In the genomic region with DNA sequence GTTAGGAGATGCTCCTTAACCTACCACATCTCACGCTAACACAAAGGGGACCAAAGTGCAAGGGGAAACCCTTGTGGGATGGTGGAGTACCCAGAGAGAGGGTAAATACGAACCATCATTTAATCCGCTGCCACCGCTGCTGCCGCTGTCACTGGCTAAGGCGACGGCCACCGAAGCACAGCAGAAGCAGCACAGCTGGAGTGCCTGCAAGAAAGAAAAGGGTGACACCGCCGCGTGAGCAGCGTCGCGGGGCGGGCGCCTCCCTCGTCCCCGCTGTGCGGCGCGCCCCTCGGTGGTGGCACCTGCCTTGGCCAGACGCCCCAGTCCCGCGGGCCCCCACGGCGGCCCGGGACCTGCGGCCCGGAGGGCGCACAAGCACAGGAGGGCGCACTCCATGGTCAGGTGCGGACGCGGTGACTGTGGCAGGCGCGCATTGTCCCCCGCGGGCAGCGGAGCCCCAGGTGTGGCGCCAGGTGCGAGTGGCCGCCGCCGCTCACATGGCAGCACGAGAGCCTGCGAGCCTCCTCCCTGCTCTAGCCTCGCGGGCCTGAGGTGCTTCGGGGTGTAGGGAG, we compare ENCODE assay signal across 9 mouse cellular contexts. TPM values are rescaled to one million over a fixed set of nuclear protein-coding genes. Genes with fewer than 3 reads are reported as not detected.
DNase-seq lines count a peak whose midpoint lies in the region; ATAC-seq and TF ChIP-seq lines count a peak whose summit lies in the region.
"Had no signal": no experiment of that assay in that cellular context is flagged by ENCODE, and none has a peak within 500 bp of the region (broad histone marks: within the 10 kb centered on the region; RNA-seq: fewer than 3 reads in every experiment).

No protein-coding gene starts in this region.

- no peak overlapping the region; the same call in 1 of the 2 replicates for H3K9ac ChIP-seq in heart, embryonic 16.5 days (ENCODE audit: low read length)
- H3K9ac ChIP-seq in midbrain, embryonic 13.5 days (replicated peaks): peak overlapping the region; percentile 79

- DNase-seq in heart, adult 9 months (ENCODE audit: low spot score in 2 of 2): no peak
- DNase-seq in T-cell, adult 2 months (ENCODE audit: low spot score): no peak
- DNase-seq in spleen, postnatal 14 days (ENCODE audit: low spot score in 2 of 2): no peak
- DNase-seq in thymus, adult 2 months: no peak

- H3K4me2 ChIP-seq in heart, embryonic 16.5 days (ENCODE audit: low read depth, low read length): peak overlapping the region; percentile 67
- H3K4me2 ChIP-seq in midbrain, embryonic 13.5 days (replicated peaks): peak overlapping the region; percentile 99

- peaks cover 45% of the 10 kb centered on the region for H3K27me3 ChIP-seq in heart, embryonic 16.5 days (ENCODE audit: control insufficient read depth, insufficient read depth, low read length)
- H3K27me3 ChIP-seq in midbrain, embryonic 13.5 days: peaks cover 44% of the 10 kb centered on the region
- no peaks in the 10 kb centered on the region for H3K27me3 ChIP-seq in thymus, adult 2 months (ENCODE audit: control insufficient read depth, insufficient read depth, low read length)

- 0 out of 2 replicates have a peak, but pooled peaks cover 2% of the 10 kb centered on the region for H3K4me1 ChIP-seq in heart, embryonic 16.5 days (ENCODE audit: control insufficient read depth, insufficient read depth, low read length)
- H3K4me1 ChIP-seq in brown adipose tissue, adult 24 weeks (ENCODE audit: control insufficient read depth, insufficient read depth, insufficient read length, low read length): peaks cover 2% of the 10 kb centered on the region; the same call in 1 of the 2 replicates
- H3K4me1 ChIP-seq in midbrain, embryonic 13.5 days (replicated peaks): peaks cover 30% of the 10 kb centered on the region
- H3K4me1 ChIP-seq in thymus, adult 2 months (replicated peaks; ENCODE audit: control insufficient read depth, insufficient read depth, low read length): no peaks in the 10 kb centered on the region

- no peaks in the 10 kb centered on the region for H3K36me3 ChIP-seq in heart, embryonic 16.5 days (ENCODE audit: control insufficient read depth, insufficient read depth)
- H3K36me3 ChIP-seq in midbrain, embryonic 13.5 days: no peaks in the 10 kb centered on the region
- no peaks in the 10 kb centered on the region for H3K36me3 ChIP-seq in thymus, adult 2 months (ENCODE audit: control insufficient read depth, insufficient read depth, low read length)

- no peak for TF ChIP-seq CTCF in thymus, adult 2 months (IDR thresholded peaks at IDR 0.05; ENCODE audit: borderline replicate concordance, control insufficient read depth, extremely low read depth, insufficient read depth, low read length, poor library complexity)

- peak overlapping the region; percentile 48 for H3K4me3 ChIP-seq in heart, embryonic 16.5 days (ENCODE audit: low read length)
- H3K4me3 ChIP-seq in brown adipose tissue, adult 24 weeks (ENCODE audit: insufficient read depth, low read depth, low read length): peak overlapping the region; percentile 15
- peak overlapping the region; percentile 67 for H3K4me3 ChIP-seq in midbrain, embryonic 13.5 days (replicated peaks)
- H3K4me3 ChIP-seq in thymus, adult 2 months (ENCODE audit: control insufficient read depth, insufficient read depth, low read length): no peak overlapping the region

- no peak overlapping the region for H3K27ac ChIP-seq in heart, embryonic 16.5 days (ENCODE audit: low read length)
- no peak overlapping the region for H3K27ac ChIP-seq in brown adipose tissue, adult 24 weeks (replicated peaks; ENCODE audit: low read depth, low read length)
- peak overlapping the region; percentile 74 for H3K27ac ChIP-seq in midbrain, embryonic 13.5 days
- no peak overlapping the region for H3K27ac ChIP-seq in thymus, adult 2 months (ENCODE audit: control insufficient read depth, insufficient read depth, low read length)
- H3K27ac ChIP-seq: macrophage had no signal

- no peak for ATAC-seq in heart, embryonic 16.5 days (replicated peaks; ENCODE audit: extremely low read depth, insufficient read depth, low FRiP score)
- ATAC-seq in granulocyte monocyte progenitor cell, adult 5-6 weeks (replicated peaks; ENCODE audit: poor library complexity, severe bottlenecking): peak; percentile 35; the same call in 1 of the 2 replicates
- peak; percentile 77 for ATAC-seq in midbrain, embryonic 13.5 days

- H3K9me3 ChIP-seq in heart, embryonic 16.5 days (replicated peaks; ENCODE audit: control insufficient read depth, low read length): no peaks in the 10 kb centered on the region
- no peaks in the 10 kb centered on the region; the same call in 1 of the 2 replicates for H3K9me3 ChIP-seq in midbrain, embryonic 13.5 days

- WGBS in heart, embryonic 16.5 days: under 1% methylated on average over 50 of the region's 50 CpGs
- WGBS in midbrain, embryonic 13.5 days: under 1% methylated on average over 50 of the region's 50 CpGs
- 6% methylated on average over 50 of the region's 50 CpGs for WGBS in thymus, adult 2 months

- TF ChIP-seq POLR2A in thymus, adult 2 months (IDR thresholded peaks at IDR 0.05; ENCODE audit: control insufficient read depth, extremely low read depth, insufficient read depth, low read length, poor library complexity): no peak

RNA-seq across cellular contexts. Expression of a gene that starts 0.4 kb away (rescaled TPM):
- 0.79 and 1.2 TPM in 2 replicates for polyA plus RNA-seq in heart, embryonic 16.5 days (2015; fragmentation: Nextera tagmentation; extraction: Ambion mirVana)
- polyA plus RNA-seq in brown adipose tissue, adult 24 weeks (2012; ENCODE audit: insufficient read depth, insufficient read length, missing spikeins): not detected in 2 replicates
- total RNA-seq in granulocyte monocyte progenitor cell, adult 5-6 weeks (2014; fragmentation: Nextera tagmentation): not detected in 2 replicates
- total RNA-seq in granulocyte monocyte progenitor cell, adult 5-6 weeks (2017): not detected in 2 replicates
- 3.1 and 4.5 TPM in 2 replicates for polyA plus RNA-seq in midbrain, embryonic 13.5 days (2015; fragmentation: Nextera tagmentation; extraction: Ambion mirVana)
- 0.14 and 0.74 TPM in 2 replicates for polyA plus RNA-seq in thymus, adult 2 months (2012; rRNA removed)
- polyA plus RNA-seq: macrophage had no signal
